Mouse (Mus musculus) right cerebral cortex, postnatal 10 days (tissue): ENCODE data around the gene Nadsyn1.
A peak's percentile ranks its signal among the peaks of the same experiment; 100 is the strongest.

Source experiments
- DNase-seq, 2 experiments: peaks; one replicate each; pipeline ENCODE4 v3.0.0; 2021; ENCODE audit warnings: low spot score in 2 of 2

The Nadsyn1 gene

GRCm38 (mm10) chr7:143801195-143802065 is 21.2 kb downstream of the Nadsyn1 start:
- DNase-seq: no peak

DNA sequence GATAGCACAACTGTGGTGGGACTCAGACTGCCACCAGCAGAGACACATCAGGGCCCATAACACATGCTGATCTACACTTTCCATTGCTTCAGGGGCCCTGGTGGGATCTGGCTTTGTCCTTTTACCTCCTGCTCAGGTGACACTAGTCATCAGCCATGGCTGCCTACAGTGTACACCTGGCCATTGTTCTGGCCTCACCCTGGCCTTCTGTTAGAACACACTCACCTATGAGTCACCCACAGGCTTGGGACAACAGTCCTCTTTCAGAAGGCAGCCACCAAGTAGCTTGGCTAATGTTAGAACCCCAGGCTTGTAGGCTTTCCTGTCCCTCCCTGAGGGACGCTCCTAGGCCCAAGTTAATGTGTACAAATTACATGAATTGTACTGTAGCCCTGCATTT is 21.9 kb downstream of the Nadsyn1 start:
- DNase-seq: no peak

DNA sequence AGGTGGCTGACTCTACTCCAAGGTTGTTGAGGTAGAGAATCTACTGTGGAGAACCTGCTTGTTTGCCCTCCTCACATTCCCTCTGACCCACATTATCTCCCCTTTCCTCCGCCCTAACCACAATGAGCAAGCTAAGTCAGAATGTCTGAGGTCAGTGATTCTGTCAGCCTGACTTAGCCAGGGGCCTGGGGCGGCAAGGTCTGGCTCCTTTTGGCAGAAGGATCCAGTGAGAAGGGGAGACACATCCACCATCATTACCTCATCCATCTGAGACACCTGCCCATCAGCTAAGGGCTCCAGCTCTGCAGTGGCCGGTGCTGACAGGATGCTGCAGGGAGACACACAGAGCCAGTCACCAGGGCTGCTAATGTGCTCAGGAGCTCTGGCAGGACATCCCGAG is 23.9 kb downstream of the Nadsyn1 start:
- DNase-seq: no peak

- DNase-seq: peak in 1 of 2 experiments; percentile 39
Measured at GRCm38 (mm10) chr7:143793121-143793520, 29.5 kb downstream of the Nadsyn1 start.

DNA sequence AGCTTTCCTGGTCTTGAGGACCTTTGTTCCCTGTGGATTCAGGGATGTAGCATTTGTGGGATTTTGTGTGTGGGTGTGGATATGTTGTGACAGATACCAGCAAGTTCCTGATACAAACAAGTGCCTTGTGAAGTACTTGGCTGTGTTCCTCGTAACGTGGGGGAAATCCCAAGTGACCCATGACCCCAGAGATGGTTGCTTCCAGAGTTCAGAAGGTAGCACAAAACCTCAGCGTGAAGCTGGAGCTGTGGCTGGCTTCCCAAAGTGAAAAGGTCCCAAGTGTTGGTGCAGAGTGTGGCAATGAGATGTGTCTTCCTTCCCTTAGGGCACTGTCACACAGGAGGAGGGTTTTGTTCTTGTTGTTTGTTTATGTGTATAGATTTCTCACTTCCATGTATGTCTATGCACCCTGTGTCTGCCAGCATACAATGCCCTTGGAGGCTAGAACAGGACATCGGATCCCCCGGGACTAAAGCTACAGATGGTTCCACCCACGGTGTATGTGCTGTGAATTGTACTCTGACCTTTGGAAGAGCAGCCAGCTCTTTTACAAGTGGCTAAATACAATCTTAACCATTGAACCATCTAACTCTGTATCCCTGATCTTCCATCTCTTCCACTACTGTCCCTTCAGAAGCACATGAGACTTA is 30.2 kb downstream of the Nadsyn1 start:
- DNase-seq: no peak

GRCm38 (mm10) chr7:143783996-143784829 is 38.4 kb downstream of the Nadsyn1 start, which contains the start of gene Mrgpre:
TSS of gene Mrgpre (minus strand) at chr7:143784500.
- peak; percentile 77 to 86 for DNase-seq

- DNase-seq: no peak
Measured at GRCm38 (mm10) chr7:143783378-143783995, 39.2 kb downstream of the Nadsyn1 start.

- no peak for DNase-seq
Measured at GRCm38 (mm10) chr7:143777375-143777774, 45.3 kb downstream of the Nadsyn1 start.

DNA sequence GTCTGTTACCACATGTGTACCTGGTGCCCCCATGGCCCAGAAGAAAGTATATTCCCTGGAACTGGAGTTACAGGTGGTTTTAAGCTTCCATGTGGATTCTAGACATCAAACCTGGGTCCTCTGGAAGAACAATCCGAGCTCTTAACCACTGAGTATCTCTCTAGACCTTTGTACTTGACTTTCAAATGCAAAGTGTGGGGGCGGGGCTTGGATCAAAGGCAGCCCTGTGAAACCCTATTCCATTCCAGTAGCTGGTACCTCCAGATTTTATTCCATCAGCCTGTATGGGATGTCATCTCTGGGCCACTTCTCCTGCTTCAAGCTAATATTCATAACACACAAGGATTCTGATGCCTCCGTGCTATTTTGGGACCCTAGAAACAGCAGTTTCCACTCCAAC is 46.5 kb downstream of the Nadsyn1 start:
- no peak for DNase-seq

DNA sequence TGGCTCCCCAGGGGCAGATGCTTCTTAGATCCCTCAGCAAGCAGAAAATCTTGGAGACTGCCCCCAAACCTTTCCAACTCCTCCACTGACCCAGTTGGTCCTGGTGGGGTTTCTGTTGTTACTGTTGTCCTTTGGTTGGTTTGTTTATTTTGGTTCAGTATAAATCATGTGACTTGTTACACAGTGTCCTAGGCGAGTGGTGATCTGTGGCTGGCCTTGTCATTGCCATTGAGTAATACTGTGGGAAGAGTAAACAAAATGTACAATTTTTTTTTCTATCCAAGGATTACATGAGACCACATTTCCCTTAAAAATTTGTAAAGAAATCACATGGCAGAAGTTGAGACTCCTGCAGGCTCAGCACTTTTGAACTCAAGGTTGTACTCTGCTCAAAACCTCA is 53.2 kb downstream of the Nadsyn1 start:
- DNase-seq: no peak

- DNase-seq: no peak
Measured at GRCm38 (mm10) chr7:143768267-143768666, 54.4 kb downstream of the Nadsyn1 start.

DNA sequence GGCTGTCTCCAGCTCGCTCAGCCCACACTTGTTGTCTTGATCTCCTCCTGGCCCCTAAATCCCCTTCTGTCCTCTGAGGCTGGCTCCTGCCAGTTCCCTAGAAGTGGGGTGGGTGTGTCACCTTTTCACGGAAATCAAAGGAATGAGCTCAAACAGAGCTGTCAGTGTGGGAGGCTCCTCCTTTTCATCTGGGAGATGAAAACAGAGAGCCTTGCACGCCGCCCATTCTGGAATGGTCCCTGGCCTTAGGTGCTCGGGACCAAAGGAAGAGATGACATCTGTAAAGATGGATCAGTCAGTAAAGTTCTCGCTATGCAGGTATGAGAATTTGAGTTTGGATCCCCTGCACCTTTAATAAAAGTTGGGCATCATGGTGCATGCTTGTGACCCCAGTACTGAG is 55.8 kb downstream of the Nadsyn1 start, which contains the start of gene Mrgprg:
TSS of gene Mrgprg (minus strand) at position 101 of the 400 bp plus-strand sequence.
- DNase-seq: no peak

DNA sequence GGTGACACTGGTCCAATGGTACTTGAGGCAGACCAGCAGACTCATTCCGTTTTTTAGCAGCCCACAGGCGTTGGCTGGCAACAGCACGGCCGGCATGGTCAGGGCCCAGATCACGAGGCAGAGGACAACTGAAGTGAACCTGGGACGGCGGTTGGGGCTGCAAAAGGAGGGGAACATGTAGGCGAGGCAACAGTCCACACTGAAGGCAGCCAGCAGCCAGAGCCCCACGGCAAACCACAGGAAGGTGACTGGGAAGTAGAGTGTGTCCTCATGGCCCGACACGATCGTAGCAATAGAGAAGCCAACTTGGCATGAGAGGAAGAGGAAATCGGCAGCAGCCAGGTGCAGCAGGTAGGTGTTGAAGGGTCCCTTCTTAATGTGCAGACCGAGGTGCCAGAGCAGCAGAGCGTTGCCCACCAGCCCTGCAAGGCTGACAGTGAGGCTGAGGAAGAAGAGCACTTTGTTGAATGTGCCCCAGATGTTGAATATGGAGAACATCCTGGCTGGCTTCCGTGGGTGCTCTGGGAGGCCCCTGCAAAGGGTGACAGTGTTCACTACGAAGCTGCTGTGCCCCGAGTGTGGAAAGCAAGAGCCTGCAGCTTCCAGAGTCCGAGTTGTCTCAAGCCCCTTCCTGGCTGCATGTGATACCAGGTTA is 57.6 kb downstream of the Nadsyn1 start:
- no peak for DNase-seq

GRCm38 (mm10) chr7:143763794-143764193 is 58.9 kb downstream of the Nadsyn1 start:
- DNase-seq: no peak

GRCm38 (mm10) chr7:143758956-143759355 is 63.7 kb downstream of the Nadsyn1 start:
- no peak for DNase-seq

DNA sequence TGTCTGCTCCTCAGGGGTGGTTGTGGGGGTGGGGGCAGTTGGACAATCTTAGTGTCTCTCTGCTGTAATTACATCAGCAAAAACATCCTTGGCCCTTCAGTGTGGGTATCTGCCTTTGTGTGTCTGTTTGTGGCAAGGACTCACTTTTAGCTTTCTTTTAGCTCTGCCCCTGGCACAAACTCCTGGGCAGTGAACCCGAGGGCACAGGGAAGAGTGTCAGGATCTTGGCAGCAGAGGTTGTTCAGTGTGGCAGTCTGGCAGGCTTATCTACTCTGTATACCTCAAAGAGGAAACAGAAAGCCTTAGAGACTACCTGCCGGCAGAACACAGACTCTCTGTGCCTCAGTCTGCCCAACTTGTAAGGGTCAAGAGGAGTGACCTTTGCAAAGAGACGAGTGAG is 65.0 kb downstream of the Nadsyn1 start:
- DNase-seq: no peak

DNA sequence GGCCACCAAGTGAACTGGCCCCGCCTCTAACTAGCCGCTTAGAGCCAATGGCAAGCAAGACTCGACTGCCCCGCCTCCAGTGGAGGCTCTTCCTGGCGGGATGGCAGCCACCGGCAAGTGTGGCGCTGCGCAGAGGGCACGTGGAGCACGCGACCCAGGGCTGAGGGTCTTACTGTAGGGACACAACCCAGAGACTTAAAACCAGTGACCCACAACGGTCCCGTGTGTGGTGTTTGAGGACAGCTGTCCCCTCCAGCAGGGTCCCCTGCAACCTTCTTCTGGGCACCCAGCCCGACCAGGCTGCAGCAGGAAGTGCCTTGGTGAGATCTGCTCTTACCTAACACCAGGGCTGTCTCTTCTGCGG is 65.6 kb downstream of the Nadsyn1 start:
- peak; percentile 78 to 79 for DNase-seq

DNA sequence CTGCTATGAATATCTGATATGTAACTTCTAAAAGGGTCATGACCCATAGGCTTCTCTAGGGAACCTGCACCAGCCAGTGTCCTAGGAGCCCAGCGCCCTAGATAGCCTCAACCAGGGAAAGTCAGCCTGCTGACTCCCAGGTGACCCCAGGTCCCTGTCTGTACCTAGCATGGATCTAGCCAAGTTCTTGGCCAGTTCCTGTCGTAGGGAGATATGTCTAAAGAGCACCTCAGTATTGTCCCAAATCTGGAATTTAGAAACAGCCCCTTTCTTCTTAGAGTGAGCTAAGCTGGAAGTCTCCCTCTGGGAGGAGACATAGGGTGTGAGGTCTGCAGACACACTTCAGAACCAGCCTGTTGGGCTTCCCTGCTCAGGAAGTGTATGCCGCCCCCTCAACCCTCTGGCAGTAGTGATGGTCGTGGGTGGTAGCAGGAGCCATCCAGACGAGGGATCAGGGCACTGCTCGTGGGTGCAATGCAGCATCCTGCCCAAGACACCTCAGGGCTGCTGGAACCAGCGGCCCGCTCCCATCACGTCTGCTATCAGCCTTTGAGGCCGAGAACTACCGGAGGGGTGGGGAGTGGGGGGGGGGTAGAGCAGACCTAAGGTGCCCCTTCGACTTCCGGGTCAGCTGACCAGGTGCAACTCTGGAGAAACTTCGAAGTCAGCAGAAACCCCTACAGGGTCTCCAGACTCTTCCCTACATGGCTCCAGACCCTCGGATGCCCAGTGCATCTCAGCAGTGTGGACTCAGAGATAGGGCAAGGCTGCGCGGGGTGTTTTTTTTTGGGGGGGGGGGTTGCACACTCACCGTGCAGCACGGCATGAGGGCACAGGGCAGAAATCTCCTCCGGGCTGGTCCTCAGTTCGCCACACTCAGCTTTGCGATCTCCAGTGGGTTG is 66.3 kb downstream of the Nadsyn1 start, which contains the start of gene Osbpl5:
TSS of gene Osbpl5 (minus strand) at position 861 of the 902 bp plus-strand sequence.
- no peak for DNase-seq

DNA sequence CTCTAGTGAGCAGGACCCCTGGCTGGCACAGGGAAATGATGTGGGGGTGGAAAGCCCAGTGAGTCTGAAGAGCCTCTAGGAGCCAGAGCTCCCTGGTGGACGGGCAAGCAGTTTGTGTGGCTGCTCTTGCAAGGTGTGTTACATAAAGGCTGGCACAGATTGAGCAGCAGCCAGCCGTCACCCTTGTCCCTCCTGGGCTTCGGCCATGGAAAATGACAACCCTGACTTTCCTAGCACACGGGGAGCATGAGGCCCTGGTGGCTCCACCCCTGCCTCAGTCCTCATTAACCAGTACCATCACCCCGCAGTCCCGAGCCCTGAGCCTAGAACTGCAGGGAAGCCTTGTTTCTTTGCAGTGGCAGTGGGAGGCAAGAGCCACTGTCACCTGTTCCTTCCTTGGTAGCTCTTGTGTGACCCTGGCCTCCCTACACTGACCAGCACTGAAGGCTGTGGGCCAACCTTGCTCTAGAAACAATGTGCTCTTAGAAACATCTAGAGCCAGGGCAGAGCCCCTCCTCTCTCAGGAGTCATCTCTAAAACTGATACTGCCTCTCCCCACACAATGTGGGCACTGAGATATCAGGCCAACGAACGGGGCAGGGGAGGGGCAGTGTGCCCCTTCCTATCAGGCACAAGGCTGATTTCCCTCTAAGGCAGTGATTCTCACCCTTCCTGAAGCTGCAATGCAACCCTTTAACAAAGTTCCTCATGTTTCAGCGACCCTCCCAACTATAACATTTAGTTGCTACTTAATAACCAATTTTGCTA is 67.1 kb downstream of the Nadsyn1 start:
- DNase-seq: no peak
